Mouse (Mus musculus): ENCODE measurements around the gene Rsph14.
"Not testable (repeated sequence)": the region's sequence is repeated elsewhere in the genome, so short reads cannot be mapped to it uniquely, and the experiment has no call there.

The Rsph14 gene

DNA sequence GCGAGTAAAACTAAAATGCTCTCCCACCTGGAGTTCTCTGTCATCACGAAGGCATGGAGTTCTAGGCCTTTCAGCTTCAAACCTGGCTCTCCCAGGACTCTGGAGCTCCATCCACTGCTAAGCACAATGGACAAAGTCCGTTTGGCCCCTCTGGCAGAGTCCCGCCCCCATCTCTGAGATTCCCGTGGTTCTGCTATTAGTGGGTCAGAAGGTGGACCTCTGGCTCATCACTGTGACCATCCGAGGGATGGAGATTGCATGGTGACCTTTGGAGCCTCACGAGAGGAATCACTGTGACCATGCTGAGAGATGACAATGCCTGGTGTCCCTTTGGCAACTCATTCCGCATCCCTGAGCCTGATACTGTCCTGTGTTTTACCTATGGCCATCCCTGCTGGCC lies 20.5 kb upstream of the Rsph14 start:
- DNase-seq: peak; percentile 81

DNA sequence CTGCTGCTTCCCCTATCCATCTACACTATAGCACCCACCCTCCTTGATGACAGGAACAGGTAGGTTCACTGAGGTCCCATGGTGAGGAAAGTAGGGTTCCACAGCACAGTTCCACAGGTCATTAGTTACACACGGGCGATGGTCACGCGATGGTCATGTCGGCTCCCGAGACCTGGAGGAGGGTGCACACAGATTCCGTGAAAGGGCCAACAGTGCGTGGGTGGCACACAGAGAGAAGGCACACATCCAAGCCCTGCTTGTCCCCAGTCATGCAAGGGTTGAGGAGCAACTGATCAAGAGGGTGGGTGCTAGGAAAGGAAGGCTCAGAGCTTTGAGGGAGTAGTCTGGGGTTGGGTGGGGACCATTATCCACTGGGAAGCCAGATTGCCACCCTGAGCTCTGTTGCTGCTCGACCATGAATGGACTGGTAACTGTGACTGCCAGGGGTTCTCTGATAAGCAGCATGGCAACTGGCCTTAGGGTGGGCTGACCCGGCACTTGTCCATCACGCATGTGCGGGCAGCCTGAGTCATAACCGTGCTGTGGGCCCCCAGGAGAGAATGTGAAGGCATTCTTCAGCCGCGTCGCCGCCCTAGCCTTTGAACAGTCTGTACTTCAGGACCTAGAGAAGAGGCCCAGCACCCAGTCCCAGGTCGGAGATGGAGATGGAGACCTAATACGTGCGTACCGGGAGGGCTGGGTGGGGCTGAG lies 19.1 kb upstream of the Rsph14 start:
- DNase-seq: no peak

DNA sequence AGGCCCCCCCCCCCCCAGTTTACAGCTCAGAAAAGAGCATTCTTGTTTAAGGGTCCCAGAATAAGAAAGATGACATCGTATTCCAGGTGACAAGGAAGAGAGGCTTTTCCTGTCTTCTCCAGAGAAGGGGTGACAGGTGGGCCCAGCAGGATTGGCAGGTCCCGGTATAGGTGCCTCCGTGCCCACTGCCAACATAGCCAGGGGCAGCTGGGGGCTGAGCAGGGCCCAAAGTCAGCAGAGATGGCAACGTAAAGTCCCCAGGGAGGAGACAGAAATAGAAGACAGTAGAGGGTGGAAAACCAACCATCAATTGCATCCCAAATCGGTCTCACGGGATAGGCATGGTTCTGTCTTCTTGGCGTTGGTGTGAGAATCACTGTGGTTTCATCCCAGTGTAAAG lies 16.3 kb upstream of the Rsph14 start:
- DNase-seq: no peak

DNA sequence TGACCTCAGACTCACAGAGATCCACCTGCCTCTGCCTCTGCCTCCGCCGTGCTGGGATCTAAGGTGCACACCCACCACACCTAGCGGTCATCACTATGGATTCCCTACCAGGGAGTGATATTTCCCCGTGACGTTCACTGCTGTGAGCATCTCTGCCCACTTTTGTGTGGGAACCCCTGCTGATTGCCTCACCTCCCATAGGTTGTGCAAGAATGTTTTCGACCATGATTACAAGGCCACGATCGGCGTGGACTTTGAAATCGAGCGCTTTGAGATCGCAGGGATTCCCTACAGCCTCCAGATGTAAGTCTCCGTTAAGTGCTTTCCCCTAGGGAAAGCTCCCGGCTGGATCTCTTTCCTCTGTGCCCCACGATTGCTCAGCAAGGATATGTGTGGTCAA lies 13.4 kb upstream of the Rsph14 start:
- no peak for DNase-seq

DNA sequence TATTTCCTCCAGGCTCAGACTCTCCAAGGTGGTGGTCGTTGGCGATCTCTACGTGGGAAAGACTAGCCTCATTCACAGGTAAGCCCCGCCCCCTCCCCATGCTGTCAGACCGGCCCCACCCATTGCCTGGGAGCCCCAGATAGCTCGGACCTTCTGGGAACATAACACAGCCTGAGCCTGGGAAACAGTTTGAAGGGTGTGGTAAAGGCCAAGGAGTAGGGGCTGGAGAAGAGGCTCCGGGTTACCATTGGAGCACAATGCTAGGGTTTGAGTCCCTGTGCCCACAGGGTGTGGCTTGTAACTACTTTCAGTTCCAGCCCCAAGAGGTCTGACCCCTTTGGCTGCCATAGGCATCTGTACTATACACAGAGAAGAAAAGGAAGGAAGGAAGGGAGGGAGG lies 12.1 kb upstream of the Rsph14 start:
- no peak for DNase-seq

DNA sequence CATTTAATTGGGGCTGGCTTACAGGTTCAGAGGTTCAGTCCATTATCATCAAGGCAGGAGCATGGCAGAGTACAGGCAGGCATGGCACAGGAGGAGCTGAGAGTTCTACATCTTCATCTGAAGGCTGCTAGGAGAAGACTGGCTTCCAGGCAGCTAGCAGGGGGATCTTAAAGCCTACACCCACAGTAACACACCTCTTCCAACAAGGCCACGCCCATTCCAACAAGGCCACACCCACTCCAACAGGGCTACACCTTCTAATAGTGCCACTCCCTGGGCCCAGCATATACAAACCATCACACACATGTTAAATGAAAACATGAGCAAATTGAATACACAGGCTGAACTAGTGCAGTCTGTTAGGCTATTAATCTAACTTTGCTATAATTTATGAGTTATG lies 9.7 kb upstream of the Rsph14 start:
- not testable (repeated sequence) for DNase-seq

DNA sequence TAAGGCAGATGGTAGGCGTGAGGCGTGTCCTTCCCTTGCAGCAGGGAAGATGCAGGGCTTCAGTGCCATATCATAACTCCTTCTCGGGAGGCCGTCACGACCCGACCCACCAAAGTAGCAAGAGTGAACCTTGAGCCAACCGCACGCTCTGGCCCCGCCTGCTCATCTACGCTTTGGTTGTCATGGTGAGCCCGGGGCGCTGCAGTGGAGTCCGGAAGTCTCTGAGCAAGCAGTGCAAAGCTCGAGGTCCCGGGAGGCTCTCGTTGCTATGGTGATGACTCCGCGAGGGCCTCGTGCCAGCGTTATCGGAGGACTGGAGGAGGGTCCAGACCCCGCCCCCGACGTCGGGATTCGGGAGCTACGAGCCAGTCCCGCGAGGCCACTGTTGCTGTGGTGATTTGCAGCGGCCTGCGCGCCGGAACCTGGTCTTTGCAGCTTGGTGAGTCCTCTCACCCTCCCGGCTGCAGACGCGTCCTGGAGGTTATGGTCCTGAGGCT lies 4.5 kb upstream of the Rsph14 start, which contains the start of gene Rab36:
Gene Rab36, plus strand, starts transcription at position 176 of the 497 bp plus-strand sequence.
- DNase-seq: peak; percentile 97

DNA sequence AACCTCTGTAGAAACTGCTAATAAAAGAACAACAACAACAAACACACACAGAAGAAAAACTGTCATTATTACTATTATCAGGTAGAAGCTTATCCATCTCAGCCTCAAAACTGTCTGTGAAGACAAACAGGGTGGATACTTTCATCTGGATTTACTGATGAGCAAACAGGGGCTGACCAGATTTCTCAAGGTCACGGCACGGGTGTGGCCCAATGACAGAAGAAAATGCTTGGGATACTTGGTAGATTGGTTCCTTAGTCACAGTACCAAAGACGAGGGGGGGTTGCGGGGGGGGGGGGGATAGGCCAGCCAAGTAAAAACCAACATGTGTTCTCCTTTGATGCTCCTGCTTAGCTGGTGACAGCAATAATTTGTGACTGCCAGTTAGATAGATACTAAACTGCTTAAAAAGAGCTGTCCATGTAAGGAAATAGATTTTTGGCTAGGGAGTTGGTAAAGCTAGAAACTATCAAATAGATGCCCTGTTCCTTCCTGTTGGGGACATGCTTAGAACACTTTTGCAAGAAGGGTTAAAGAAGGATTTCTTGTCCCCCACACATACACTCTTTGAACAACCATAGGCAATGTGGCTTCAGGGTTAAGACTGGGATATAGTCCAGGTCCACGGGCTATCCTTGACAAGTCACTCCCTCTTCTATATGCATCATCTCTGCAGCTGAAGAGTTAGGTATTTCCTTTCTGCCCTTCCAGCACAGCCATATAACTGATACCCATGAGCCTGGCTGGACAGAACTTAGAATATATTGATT lies 856 bp downstream of the Rsph14 start:
- no peak for DNase-seq

DNA sequence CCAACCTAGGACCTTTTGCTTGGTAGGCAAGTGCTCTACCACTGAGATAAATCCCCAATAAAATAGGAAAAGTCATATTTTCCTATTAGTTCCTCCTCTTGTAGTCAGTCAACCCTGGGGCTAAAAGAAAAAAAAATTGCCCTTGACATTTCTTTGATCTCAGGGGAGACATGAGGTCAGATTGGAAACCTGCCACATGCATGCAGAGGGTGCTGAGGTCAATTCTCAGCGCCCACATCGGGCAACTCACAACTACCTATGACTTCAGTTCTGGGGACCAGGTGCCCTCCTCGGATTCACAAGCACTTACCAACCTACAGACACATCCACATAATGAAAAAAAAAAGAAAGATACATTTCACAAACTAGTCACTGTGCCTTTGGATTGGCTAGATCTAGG lies 2.2 kb downstream of the Rsph14 start:
- DNase-seq: no peak

DNA sequence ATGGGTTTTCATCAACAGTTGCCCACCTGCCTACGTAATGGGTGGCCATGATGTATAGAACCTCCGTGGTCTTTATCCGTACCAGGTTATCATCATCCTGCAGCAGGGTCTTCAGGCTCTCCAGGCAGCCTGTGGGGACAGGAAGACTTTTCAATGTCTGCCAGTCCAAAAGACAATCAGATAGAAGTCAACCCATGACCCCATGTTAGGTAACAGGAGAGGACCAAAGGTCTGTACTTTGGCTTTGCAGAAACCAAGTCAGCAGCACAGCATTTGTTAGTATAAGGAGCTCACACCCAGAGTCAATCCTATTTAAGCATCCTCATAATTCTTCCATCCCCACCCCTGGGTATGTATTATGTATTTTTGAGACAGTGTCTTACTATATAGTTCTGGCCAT lies 2.7 kb downstream of the Rsph14 start:
- peak; percentile 39 for DNase-seq

DNA sequence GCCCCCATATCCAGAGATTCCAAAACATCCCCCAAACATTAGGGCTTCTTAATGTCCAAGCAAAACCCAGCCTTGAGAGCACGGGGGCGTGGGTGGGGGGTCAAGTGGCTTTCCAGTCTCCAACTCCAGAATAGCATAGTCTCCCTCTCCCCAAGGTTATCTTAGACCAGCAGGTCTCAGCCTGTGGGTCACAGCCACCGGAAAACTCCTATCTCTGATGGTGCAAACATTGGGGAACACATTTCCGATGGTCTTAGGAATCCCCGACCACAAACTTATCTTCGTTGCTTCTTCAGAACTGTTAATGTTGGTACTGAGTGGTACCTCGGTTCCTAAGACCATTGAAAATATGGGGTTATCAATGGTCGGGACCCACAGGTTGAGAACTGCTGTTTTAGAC lies 3.6 kb downstream of the Rsph14 start:
- no peak for DNase-seq

DNA sequence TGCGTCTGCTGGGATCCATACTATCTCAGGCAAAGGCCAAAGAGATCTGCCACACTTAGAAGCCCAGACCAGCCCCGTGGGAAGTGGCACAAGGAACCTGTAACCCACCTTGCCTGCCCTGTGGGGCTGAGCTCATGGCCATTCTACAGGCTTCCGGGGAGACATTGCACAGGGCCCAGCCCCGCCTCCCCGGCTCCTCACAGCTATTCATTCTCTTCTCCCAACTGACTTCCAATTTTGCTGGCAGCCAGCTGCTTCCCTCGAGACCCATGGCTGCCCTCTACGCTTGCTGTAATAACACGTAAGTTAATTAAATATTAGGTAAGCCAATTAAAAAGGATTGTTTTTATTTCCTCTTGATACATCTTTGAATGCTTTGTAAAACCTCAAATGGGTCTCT lies 5.9 kb downstream of the Rsph14 start:
- DNase-seq: no peak

DNA sequence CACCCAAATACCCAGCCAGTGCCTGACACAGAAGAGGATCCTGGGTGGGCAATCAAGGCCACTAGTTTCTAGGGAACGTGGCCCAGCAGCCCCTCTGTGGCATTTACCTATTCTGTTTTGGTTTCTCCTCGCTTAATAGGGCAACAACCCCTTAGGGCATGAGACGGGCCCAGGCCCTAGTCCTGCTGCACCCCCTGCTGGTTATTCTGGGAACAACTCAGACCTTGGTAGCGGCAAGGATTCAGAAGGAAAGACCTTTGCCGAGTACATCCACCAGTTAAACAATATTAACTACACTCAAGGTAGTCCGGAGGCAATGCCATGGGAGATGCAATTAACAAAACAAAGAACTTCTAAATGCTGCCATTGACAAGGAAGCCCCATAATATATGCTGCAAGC lies 11.2 kb downstream of the Rsph14 start:
- peak; percentile 70 for DNase-seq

DNA sequence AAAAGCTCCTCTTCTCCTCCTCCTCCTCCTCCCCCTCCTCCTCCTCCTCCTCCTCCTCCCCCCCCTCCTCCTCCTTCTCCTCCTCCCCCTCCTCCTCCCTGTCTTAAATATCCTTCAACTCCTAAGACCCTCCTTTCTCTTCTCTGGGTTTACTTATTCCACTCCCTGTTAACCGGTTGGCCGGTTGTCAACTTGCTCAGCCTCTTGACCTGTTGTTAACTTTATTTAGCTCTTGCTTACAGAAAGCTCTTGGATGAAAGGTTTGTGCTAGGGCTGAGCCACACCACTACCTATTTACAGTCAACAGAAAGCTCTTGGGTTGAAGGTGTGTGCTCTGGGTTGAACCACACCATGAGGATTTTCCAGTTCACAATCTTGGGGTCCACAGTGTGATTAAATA lies 12.1 kb downstream of the Rsph14 start:
- DNase-seq: no peak

DNA sequence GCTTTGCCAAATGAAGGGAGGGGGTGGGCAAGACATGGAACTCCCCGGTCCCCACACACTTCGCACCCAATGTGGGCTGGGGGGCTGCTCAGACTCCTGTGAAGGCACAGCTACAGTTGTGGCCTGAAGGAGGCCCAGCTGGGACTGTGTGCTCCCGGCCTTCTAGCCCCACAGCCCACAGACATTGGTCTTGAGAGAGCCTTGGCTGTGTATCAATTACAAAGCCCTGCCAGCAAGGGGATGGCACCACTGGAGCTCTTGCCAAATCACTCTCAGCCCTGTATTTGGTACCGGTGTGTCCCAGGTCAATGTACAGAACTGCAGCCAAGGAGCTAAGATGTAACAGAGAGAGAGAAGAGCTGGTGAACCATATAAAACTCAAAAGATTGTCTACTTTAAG lies 15.9 kb downstream of the Rsph14 start:
- no peak for DNase-seq

DNA sequence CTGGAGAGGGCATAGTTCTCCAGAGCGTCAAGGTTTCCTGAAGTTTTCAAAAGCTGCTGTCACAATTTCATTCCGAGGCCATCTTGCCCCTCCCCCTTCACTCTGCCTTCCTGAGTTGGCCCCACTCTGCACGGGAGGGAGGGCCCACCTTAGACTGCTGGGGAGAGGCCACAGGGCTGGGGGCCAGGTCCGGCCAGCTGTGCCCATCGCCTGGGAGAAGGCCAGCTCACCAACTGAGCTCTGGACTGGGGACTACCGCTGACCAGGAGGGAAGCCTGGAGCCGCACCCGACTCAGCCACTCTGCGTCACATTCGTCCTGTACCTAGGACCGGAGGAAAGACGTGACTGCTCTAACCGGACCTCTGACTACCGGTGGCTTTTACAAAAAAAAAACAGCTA lies 16.9 kb downstream of the Rsph14 start:
- DNase-seq: no peak

DNA sequence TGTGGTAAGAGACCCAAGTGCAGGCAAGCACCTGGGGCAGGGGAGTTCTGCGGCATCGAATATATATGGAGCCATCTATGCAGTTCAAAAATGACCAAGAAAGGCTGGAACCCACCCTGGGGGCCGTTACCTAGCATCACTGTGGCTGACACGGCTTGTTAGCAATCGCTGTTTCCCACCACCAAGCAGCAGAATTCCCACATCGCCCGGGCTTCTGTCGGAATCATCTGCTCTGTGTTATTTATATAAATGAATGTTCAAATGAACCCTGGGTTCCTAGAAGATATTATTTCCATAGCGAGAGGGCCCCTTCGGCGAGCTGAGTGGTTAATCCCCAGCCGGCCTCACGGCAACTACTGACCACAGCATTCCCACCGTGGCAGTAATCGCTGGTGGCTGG lies 21.7 kb downstream of the Rsph14 start:
- DNase-seq: no peak

DNA sequence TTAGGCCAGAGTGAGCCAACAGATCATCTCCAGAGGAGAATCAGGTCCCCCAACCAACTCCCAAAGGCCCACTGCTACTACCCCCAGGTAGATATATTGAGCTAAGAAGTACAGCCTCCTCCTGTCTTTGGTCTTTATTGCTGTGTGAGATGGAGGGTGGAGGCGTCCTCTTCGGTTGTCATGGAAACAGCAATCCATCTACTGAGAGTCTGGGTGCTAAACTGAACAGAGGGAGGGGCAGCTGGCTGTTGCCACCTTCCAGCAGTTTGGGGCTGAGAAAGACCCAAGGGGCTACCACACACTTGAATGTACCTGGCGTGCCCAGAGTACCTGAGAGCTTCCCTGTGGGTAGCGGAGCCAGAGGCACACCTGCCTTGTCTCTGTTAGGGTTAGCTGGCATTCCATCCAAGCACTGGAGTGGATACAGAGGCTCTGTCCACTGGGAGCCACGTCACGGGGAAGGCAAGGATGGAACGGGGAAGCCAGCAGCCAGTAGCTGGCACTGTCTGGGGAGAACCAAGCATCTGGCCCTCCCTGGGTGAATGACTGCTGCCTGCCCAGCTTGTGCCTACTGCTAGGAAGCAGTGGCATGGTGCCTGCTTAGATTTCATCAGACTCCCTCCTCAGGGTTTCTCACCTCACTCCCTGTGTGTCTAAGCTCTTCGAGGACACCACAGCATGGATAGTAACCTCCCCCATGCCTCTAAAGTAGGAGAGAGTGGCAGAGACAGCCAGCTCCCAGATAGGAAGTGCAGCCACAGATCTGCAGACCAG lies 25.3 kb downstream of the Rsph14 start:
- no peak for DNase-seq

DNA sequence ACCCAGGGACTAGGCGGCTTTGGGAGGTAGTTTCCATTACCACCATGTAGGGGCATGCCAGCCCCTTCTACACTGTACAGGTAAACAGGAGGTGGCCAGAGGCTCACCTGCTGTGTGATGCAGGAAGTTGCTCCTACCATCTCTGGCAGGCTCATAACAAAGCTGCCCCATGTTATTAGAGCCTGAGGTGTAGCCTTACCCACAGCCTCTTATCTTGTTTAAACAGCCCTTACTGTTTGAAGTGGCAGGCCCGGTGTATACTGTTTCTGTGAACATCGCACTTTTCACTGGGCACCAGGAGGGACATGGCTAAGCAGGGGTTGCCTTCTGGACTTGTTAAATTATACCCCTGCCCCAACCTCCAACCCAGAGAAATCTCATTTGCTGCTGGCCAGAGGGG lies 28.3 kb downstream of the Rsph14 start:
- no peak for DNase-seq

DNA sequence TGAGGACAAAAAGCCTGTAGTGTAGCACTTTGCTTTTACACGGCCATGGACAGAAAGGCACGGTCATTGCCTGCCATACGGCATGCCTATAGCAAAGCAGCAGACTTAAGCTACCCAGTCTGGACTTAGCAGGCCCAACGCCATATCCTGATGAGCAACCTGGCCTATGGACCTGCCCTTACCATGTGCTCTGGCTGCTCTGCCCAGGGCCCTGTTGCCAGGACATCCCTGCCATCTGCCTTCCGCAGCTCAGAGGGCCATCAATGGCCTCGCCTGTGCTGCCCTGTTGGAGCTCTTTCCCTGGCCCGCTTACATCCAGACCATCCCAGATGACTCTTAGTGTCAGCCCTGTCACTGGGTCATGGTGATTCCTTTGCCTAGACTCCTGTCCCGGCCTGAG lies 31.0 kb downstream of the Rsph14 start:
- DNase-seq: no peak

DNA sequence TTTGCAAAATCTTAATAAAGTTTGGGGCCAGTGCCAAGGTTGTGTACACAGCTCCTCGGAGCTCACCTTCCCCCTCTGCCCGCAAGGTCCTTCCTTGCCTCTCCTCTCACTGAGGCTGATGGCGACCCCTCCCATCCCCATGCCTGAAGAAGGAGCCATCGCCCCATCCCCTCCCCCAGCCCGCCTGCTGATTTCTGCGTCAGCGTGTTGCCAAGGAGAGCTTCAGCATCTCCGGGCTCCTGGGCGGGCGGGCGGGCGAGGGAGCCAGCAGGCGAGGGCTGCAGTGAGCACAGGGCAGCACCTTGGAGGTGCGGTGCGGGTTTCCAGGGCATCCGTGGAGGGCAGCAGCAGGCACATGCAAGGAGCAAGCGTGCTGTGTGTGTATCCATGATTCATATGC lies 37.0 kb downstream of the Rsph14 start:
- no peak for DNase-seq

DNA sequence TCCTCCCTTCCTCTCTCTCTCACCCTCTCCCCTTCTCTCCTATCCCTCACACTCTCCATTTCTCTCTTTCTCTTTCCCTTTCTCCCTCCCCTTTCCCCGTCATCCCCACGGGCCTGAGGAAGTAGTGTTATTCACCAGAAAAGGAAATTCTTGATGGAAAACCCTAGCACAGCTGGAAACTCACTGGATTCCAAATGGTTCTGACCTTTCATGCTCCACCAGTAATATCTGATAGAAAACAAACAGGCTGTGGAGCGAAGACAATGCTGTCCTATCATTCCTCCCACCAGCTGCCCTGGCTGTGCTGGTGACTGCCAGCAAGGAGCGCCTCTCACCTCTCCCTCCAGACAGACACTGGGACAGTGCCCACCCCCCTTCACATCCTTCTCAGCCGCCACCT lies 37.5 kb downstream of the Rsph14 start:
- DNase-seq: no peak

DNA sequence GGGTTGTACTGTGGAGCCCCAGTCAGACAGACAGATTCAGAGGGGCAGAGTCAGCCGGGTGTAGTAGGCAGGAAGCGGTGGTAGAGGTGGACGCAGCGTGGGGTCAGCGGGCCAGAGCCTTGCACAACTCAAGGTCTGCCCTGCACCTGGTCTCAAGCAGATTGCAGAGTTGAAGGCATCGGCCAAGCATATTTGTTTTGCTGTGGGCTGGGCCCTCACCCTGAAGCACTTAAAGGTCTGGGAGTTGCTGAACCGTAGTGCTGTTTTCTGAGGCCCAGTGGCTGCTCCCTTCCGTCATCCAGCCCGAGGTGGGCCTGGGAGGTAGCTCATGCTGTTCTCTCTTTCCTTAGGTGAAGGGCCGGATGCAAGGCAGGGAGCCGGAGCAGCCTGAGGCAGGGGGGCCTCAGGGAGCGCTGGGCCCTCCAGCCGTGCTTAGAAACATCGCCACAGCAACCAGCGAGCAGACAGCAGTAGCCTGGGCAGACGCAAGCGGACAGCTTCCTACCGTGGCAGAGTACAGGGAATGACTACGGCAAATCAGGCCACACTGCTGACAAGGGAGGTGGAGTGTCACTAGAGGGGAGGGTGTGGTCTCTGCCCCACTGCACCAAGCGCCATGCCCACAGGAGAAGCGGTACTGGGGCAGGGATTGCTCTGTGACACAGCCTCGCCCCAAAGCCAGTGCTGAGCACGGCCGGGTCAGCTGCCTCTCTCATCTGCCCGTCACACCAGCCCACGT lies 41.6 kb downstream of the Rsph14 start:
- no peak for DNase-seq
